13 mouse cellular contexts compared by ENCODE assay signal in the genomic region with DNA sequence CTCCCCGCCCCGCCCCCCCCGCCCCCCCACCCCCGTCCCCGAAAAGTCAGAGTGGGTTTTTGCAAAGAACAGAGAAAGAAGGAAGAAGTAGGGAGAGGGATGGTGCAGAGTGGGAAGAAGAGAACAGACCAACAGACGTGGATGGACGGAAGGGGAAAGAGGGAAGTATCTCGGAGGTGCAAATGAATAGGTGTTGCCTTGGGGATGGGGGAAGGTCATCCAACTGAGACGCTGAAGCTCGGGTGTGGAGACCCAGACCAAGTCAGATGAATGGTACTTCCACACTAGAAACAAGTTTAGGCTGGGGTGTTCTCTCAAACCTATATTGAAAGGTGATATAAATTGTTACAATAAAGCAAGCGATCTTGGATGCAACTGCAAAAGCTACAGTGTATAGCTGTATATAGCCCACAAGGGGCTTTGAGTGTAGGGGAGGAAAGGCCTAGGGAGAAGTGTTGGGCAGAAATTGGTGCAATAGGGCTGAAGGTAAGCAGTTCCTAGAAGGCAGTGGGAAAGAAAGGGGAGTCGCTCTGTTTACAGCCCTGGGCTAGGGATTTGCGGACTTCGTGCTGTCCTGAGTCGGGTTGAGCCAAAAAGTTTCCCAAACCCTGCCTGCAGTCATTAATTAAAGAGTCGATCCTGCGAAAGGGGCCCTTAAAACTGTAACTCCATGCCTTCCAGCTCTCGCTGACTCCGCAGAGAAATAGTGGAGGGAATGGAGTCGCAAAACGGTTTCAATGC. TPM values are rescaled to one million over a fixed set of nuclear protein-coding genes. Genes with fewer than 3 reads are reported as not detected.
A peak's percentile ranks its signal among the peaks of the same experiment; 100 is the strongest.
DNase-seq lines count a peak whose midpoint lies in the region; ATAC-seq lines count a peak whose summit lies in the region.
"Had no signal": no experiment of that assay in that cellular context is flagged by ENCODE, and none has a peak within 500 bp of the region (broad histone marks: within the 10 kb centered on the region; RNA-seq: fewer than 3 reads in every experiment).

No protein-coding gene starts in this region.

- H3K36me3 ChIP-seq in heart, embryonic 12.5 days, result no peaks in the 10 kb centered on the region
- no peaks in the 10 kb centered on the region for H3K36me3 ChIP-seq in hindbrain, embryonic 11.5 days (ENCODE audit: control insufficient read depth, insufficient read depth, low read length)
- H3K36me3 ChIP-seq in midbrain, embryonic 11.5 days (ENCODE audit: control insufficient read depth, insufficient read depth, low read length), result no peaks in the 10 kb centered on the region
- H3K36me3 ChIP-seq: liver, embryonic 12.5 days had no signal

- intact Hi-C loops in heart, postnatal 14 days (cut with DNase I), result no loop called here

- H3K4me3 ChIP-seq in heart, embryonic 12.5 days, result peak overlapping the region; percentile 8
- 0 out of 2 replicates have a peak overlapping the region, but pooled peaks have one; percentile 4 for H3K4me3 ChIP-seq in hindbrain, embryonic 11.5 days (ENCODE audit: low read depth, low read length)
- H3K4me3 ChIP-seq in midbrain, embryonic 11.5 days (ENCODE audit: low read depth, low read length), result no peak overlapping the region
- H3K4me3 ChIP-seq: liver, embryonic 12.5 days; megakaryocyte, embryonic 14.5 days had no signal

- H3K9ac ChIP-seq in heart, embryonic 12.5 days, result no peak overlapping the region
- no peak overlapping the region for H3K9ac ChIP-seq in hindbrain, embryonic 11.5 days (ENCODE audit: low read depth, low read length)
- no peak overlapping the region for H3K9ac ChIP-seq in midbrain, embryonic 11.5 days (ENCODE audit: low read length)
- H3K9ac ChIP-seq: liver, embryonic 12.5 days had no signal

- no peak overlapping the region for H3K27ac ChIP-seq in heart, embryonic 12.5 days (ENCODE audit: poor library complexity, severe bottlenecking)
- H3K27ac ChIP-seq in hindbrain, embryonic 11.5 days (ENCODE audit: low read depth, low read length), result peak overlapping the region; percentile 55; the same call in 1 of the 2 replicates
- no peak overlapping the region for H3K27ac ChIP-seq in midbrain, embryonic 11.5 days (ENCODE audit: low read depth, low read length)
- H3K27ac ChIP-seq: liver, embryonic 12.5 days had no signal

- peaks cover 94% of the 10 kb centered on the region for H3K27me3 ChIP-seq in heart, embryonic 12.5 days (replicated peaks)
- peaks cover 88% of the 10 kb centered on the region for H3K27me3 ChIP-seq in hindbrain, embryonic 11.5 days (ENCODE audit: control insufficient read depth, insufficient read depth, low read length)
- H3K27me3 ChIP-seq in midbrain, embryonic 11.5 days (ENCODE audit: control insufficient read depth, insufficient read depth, low read length), result peaks cover 97% of the 10 kb centered on the region

- peaks cover 7% of the 10 kb centered on the region for H3K4me1 ChIP-seq in heart, embryonic 12.5 days (replicated peaks)
- no peaks in the 10 kb centered on the region; the same call in 1 of the 2 replicates for H3K4me1 ChIP-seq in hindbrain, embryonic 11.5 days (replicated peaks; ENCODE audit: control insufficient read depth, insufficient read depth, low read length)
- H3K4me1 ChIP-seq in midbrain, embryonic 11.5 days (ENCODE audit: control insufficient read depth, insufficient read depth, low read length), result peaks cover 6% of the 10 kb centered on the region; the same call in 1 of the 2 replicates
- H3K4me1 ChIP-seq: liver, embryonic 12.5 days; megakaryocyte, embryonic 14.5 days had no signal

- ATAC-seq in heart, embryonic 12.5 days (ENCODE audit: insufficient number of reproducible peaks, low FRiP score), result no peak
- peak; percentile 12 for ATAC-seq in hindbrain, embryonic 11.5 days (ENCODE audit: low FRiP score)
- ATAC-seq in midbrain, embryonic 11.5 days (ENCODE audit: low FRiP score), result peak; percentile 31
- ATAC-seq in megakaryocyte progenitor cell, adult 5-6 weeks (replicated peaks; ENCODE audit: poor library complexity), result no peak
- ATAC-seq: intestine, embryonic 16.5 days; liver, embryonic 12.5 days had no signal

- no peak for DNase-seq in heart, postnatal 14 days
- peak; percentile 57 for DNase-seq in hindbrain, embryonic 11.5 days (ENCODE audit: low spot score)
- DNase-seq in midbrain, embryonic 11.5 days (ENCODE audit: low spot score, missing footprints), result peak; percentile 95
- DNase-seq in retina, postnatal 1 day, result peak; percentile 43
- DNase-seq in spleen, adult 18-20 months, result no peak
- no peak for DNase-seq in thymus, postnatal 25 days
- DNase-seq: B cell, adult 2 months; cerebellum, postnatal 36 days had no signal

- H3K4me2 ChIP-seq in heart, embryonic 12.5 days, result peak overlapping the region; percentile 33
- H3K4me2 ChIP-seq in hindbrain, embryonic 11.5 days (replicated peaks; ENCODE audit: low read depth, low read length), result peak overlapping the region; percentile 20; the same call in 1 of the 2 replicates
- no peak overlapping the region for H3K4me2 ChIP-seq in midbrain, embryonic 11.5 days
- H3K4me2 ChIP-seq: liver, embryonic 12.5 days had no signal

- H3K9me3 ChIP-seq in heart, embryonic 12.5 days (replicated peaks), result no peaks in the 10 kb centered on the region
- no peaks in the 10 kb centered on the region for H3K9me3 ChIP-seq in hindbrain, embryonic 11.5 days (ENCODE audit: control insufficient read depth, low read length)
- no peaks in the 10 kb centered on the region for H3K9me3 ChIP-seq in midbrain, embryonic 11.5 days (ENCODE audit: control insufficient read depth, low read length)
- H3K9me3 ChIP-seq: liver, embryonic 12.5 days had no signal

- WGBS in heart, embryonic 12.5 days, result 1% methylated on average over 21 of the region's 21 CpGs
- WGBS in hindbrain, embryonic 11.5 days, result under 1% methylated on average over 21 of the region's 21 CpGs
- WGBS in midbrain, embryonic 11.5 days, result under 1% methylated on average over 21 of the region's 21 CpGs

RNA-seq across cellular contexts. Expression of gene Tfap2a, which starts 28.7 kb away (rescaled TPM):
- polyA plus RNA-seq in heart, embryonic 12.5 days (2016; fragmentation: Nextera tagmentation; extraction: Ambion mirVana), result 0.13 and 0.19 TPM in 2 replicates
- total RNA-seq in heart, postnatal 14 days (2021), result under 1 TPM; 0.22 to 0.26 TPM
- polyA plus RNA-seq in hindbrain, embryonic 11.5 days (2014; fragmentation: Nextera tagmentation; extraction: Ambion mirVana), result 15.5 and 20.6 TPM in 2 replicates
- 3.0 and 4.7 TPM in 2 replicates for polyA plus RNA-seq in midbrain, embryonic 11.5 days (2014; fragmentation: Nextera tagmentation; extraction: Ambion mirVana)
- 0.07 and 0.22 TPM in 2 replicates for total RNA-seq in megakaryocyte progenitor cell, adult 5-6 weeks (2015)
- total RNA-seq in megakaryocyte progenitor cell, adult 5-6 weeks (2017), result not detected in 2 replicates

Comparison
In these comparisons a context has a peak if more than half of its experiments do, and no peak if none do; other contexts are left out.
1. ATAC-seq: peak in hindbrain, embryonic 11.5 days (single experiment) and midbrain, embryonic 11.5 days (single experiment); none in heart, embryonic 12.5 days (single experiment) and megakaryocyte progenitor cell, adult 5-6 weeks (single experiment).
2. DNase-seq: peak in hindbrain, embryonic 11.5 days (single experiment), midbrain, embryonic 11.5 days (single experiment) and retina, postnatal 1 day (single experiment); none in heart, postnatal 14 days (0 of 2), spleen, adult 18-20 months (0 of 2) and thymus, postnatal 25 days (single experiment).